Mouse (Mus musculus) brain, embryonic 14.5 days (tissue): ENCODE results near the gene Clcn6. TPM values are rescaled to one million over a fixed set of nuclear protein-coding genes. Genes with fewer than 3 reads are reported as not detected.

Experiments used
- DNase-seq: peaks from one replicate; pipeline ENCODE4 v3.0.0-alpha.2; 2011; ENCODE audit warnings: low read depth
- CTCF ChIP-seq: fragments of 200-500 bp; IDR thresholded peaks from 2 replicates; pipeline ENCODE4 v1.5.1; 2012; ENCODE audit warnings: inconsistent platforms, mild to moderate bottlenecking, moderate library complexity, borderline replicate concordance; ENCODE audit not compliant: insufficient read depth, insufficient read length; ENCODE audit errors: extremely low read depth
- POLR2A ChIP-seq: fragments of 200-500 bp; IDR thresholded peaks from 2 replicates; pipeline ENCODE4 v1.6.1; 2012; ENCODE audit warnings: mild to moderate bottlenecking, inconsistent platforms, borderline replicate concordance; ENCODE audit not compliant: poor library complexity, insufficient read depth, insufficient read length, severe bottlenecking; ENCODE audit errors: extremely low read depth
- polyA plus RNA-seq: library from polyadenylated mRNA; depleted of rRNA; stranded (reverse); fragments of >200 nt; gene quantifications from 2 replicates; pipeline ENCODE4 v1.2.3, GENCODE M21; 2012; rRNA removed

The Clcn6 gene
- polyA plus RNA-seq: 57.2 and 64.1 TPM in 2 replicates

GRCm38 (mm10) chr4:148038600-148039253 is at the start of gene Clcn6, which contains the start of gene Mthfr:
Gene Clcn6, minus strand, starts transcription at chr4:148038821.
Gene Mthfr, plus strand, starts transcription at chr4:148039077.
- peak; percentile 100 for DNase-seq
- TF ChIP-seq CTCF (no peak), POLR2A (peak; percentile 58; the same call in 1 of the 2 replicates)

DNA sequence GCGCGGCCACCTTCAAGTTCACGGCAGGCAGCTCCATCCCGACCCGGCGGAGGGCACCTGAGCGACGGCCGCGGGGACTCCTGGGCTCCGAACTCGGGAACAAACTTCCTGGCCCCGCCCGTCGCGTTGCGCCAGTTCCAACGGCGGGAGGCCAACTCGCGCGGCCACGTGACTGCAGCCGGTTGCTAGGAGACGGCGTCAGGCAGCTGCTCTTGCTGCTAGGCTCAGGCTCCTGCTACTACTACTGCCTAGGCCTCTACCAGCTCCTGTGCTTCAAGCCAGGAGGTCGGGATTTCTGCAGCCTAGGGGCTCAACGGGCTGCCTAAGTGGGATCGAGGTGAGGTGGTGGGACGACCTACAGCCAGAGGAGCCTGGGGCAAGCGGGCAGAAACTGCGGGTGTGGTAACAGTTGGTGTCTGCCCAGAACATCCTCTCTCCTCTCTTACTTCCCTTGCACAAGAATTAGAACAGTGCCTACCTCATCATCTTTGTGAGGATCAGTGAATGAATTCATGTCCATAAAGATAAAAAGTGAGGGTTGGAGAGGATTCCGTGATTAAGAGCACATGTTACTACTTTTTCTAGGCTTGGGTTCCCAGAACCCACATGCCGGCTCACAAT is 49.4 kb upstream of the Clcn6 start, which contains the start of gene Agtrap:
TSS of gene Agtrap (minus strand) at position 125 of the 621 bp plus-strand sequence.
- peak; percentile 96 for DNase-seq
- no peak for TF ChIP-seq CTCF
- TF ChIP-seq POLR2A: no peak

GRCm38 (mm10) chr4:148087091-148087906 is 48.7 kb upstream of the Clcn6 start:
- no peak for TF ChIP-seq CTCF
- no peak for TF ChIP-seq POLR2A
- peak; percentile 53 for DNase-seq

DNA sequence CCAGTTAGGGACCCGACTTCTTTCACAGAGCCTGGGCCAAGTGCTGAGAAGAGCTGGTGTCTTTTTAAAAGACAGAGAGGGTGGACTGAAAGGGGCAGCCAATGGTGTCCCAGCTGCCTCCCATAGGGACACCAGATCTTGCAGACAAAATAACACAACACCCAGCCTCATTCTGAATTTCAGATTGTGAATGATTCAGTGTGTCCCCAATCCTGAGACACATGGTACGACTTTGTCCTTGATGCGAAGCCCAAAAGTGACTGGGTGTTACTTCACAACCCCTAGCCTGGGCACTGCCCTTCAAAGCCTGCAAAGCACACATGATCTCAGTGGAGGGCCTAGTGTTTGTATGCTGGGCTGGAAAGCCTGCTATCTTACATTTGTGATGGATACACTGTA is 47.3 kb upstream of the Clcn6 start:
- TF ChIP-seq CTCF: no peak
- no peak for TF ChIP-seq POLR2A
- DNase-seq: no peak

DNA sequence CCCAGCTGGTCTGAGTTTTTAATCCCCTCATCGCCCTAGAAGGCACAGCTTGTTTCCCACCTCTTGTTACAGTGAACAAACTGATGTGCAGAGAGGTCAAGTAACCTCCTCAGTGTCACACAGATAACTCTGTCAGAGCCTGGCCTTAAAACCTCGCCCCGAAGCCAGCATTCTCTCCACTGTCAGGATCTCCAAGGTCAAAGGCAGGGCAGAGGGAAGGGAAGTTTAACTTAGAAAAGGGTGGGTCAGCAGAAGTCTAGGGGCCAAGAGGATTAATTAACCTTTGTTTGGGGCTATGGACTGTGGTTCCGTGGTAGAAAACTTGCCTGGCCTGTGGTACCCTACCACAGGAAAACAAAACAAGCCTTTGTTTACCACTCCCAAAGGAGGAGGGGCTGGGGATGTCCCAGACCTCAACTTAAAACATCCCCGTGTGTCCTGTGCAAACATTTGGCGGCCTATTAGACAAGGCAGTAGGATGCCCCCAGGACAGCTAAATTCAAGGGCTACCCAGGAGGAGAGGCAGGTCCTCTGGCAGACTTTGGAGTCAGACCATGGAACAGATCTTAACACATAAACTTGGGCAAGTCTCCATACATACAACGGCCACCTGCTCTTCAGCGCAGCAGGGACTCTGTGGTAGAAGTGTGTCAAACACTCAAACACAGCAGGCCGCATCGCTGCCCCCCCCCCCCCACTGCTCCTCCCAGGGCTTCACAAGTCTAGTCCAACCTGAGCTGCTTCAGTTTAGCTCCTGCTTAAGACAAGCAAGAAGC is 46.7 kb upstream of the Clcn6 start:
- TF ChIP-seq POLR2A (no peak), CTCF (no peak)
- no peak for DNase-seq

DNA sequence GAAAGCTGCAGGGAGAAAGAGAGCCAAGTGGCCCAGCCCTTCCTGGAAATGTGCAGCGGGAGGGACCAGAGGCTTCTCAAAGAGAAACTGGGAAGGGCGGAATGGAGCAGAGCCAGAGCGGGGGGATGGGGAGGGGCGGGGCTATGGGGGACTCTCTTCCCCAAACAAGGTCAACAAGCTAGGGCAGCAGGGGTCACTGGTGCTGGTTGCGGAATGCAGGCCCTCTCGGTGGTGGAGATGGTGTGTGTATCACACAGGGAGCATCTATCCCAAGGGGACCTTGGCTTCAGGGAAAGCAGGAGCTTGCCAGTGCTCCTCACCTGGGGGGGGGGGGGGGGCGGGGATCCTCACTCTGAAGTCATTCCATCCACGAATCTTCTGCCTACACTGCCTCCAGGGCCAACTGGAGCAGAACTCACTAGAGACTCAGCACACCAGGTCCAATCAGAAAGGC is 45.7 kb upstream of the Clcn6 start:
- TF ChIP-seq CTCF: no peak
- no peak for TF ChIP-seq POLR2A

DNA sequence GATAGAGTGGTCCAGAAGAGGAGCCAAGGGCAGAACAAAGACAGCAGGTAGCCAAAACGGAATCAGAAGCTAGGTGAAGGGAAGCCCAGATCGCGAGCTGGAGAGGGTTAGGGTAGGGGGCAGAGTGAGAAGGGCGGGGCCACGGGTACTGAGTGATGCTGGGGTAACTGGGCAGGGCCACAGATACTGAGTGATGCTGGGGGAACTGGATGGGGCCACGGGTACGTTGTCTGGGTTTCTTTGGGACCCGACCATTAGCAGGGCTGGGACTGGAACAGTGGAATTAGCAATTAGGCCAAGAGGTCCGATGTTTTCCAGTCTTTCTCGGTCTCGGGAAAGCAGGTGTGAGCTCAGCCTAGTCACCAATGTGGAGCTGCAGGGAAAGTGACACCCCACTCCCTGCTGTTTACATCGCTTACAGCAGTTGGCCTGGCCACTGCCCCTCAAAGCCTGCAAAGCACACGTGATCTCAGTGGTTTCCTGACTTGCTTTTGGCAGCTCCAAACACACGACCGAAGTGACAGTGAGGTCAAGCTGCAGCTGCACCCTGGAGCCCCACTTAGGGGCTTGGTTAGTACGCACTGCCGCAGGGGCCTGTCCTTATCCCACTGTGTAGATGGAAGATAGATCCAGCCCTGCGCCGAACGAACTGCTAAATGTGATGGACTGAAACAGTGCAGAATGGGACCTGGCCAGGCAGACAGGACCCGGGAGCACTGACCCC is 44.7 kb upstream of the Clcn6 start:
- DNase-seq: no peak
- TF ChIP-seq POLR2A: no peak
- TF ChIP-seq CTCF: no peak

More for the DNA sequence above, 45.7 kb upstream of the Clcn6 start:
- DNase-seq: no peak

GRCm38 (mm10) chr4:148082257-148083044 is 43.8 kb upstream of the Clcn6 start:
- peak; percentile 58; the same call in 1 of the 2 replicates for TF ChIP-seq CTCF
- TF ChIP-seq POLR2A: no peak
- DNase-seq: peak; percentile 59

GRCm38 (mm10) chr4:148081201-148081600 is 42.6 kb upstream of the Clcn6 start:
- no peak for DNase-seq
- TF ChIP-seq CTCF (no peak), POLR2A (no peak)

GRCm38 (mm10) chr4:148080597-148080973 is 42.0 kb upstream of the Clcn6 start:
- no peak for TF ChIP-seq CTCF
- no peak for TF ChIP-seq POLR2A
- no peak for DNase-seq
